ENCODE assay signal across 18 mouse cellular contexts in the genomic region with DNA sequence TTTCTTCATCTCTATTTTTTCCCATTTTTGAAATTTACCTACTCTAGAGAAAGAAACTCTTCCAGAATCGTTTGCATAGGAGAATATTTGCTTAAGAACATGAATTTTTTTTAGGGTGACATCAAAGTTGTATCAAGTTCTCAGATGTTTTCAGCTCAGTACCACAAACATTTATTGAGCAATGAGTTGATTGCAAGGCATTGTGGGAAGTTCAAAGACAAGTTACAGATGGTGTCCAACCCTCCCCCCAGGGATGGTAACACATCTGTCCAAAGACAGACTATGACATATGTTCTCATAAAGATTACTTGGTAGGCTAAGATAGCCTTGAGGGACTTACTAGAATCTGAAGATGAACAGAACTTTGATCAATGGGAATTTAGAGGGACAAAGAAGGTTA.
"Had no signal": no experiment of that assay in that cellular context is flagged by ENCODE, and none has a peak within 500 bp of the region (broad histone marks: within the 10 kb centered on the region; RNA-seq: fewer than 3 reads in every experiment).

No protein-coding gene starts in this region.

- H3K4me3 ChIP-seq: kidney, embryonic 15.5 days; left cerebral cortex, adult 2 months; liver, embryonic 13.5 days; neural tube, embryonic 12.5 days; neural tube, embryonic 15.5 days; stomach, embryonic 15.5 days had no signal

- DNase-seq: kidney, adult 8-10 months; kidney, postnatal 10 days; kidney, postnatal 36 days; layer of hippocampus, postnatal 36 days; liver, embryonic 13.5 days; lung, embryonic 14.5 days; lung, postnatal 4 days; midbrain, embryonic 14.5 days; retina, postnatal 1 day; right cerebral cortex, postnatal 25 days; spleen, adult 18-20 months; thymus, postnatal 25 days had no signal

- H3K36me3 ChIP-seq: kidney, embryonic 15.5 days; liver, embryonic 13.5 days; neural tube, embryonic 12.5 days; neural tube, embryonic 15.5 days; stomach, embryonic 15.5 days had no signal

- H3K27me3 ChIP-seq: kidney, embryonic 15.5 days; liver, embryonic 13.5 days; neural tube, embryonic 12.5 days; neural tube, embryonic 15.5 days; stomach, embryonic 15.5 days had no signal

- H3K4me1 ChIP-seq: kidney, embryonic 15.5 days; liver, embryonic 13.5 days; neural tube, embryonic 12.5 days; neural tube, embryonic 15.5 days; stomach, embryonic 15.5 days had no signal

- H3K9me3 ChIP-seq: kidney, embryonic 15.5 days; liver, embryonic 13.5 days; neural tube, embryonic 12.5 days; neural tube, embryonic 15.5 days; stomach, embryonic 15.5 days had no signal

- H3K4me2 ChIP-seq: kidney, embryonic 15.5 days; liver, embryonic 13.5 days; lung, embryonic 14.5 days; midbrain, embryonic 11.5 days; neural tube, embryonic 12.5 days; neural tube, embryonic 15.5 days; stomach, embryonic 15.5 days had no signal

- H3K27ac ChIP-seq: kidney, embryonic 15.5 days; left cerebral cortex, adult 2 months; liver, embryonic 13.5 days; neural tube, embryonic 12.5 days; neural tube, embryonic 15.5 days; stomach, embryonic 15.5 days had no signal
